Mouse (Mus musculus) layer of hippocampus, adult 9-11 months (tissue): ENCODE measurements around the gene Pde4b.

Experiments used
- DNase-seq: peaks from one replicate; pipeline ENCODE4 v3.0.0; 2022

The Pde4b gene

GRCm38 (mm10) chr4:102408938-102409337 lies 321.6 kb downstream of the Pde4b start:
- DNase-seq: no peak

GRCm38 (mm10) chr4:102413101-102413500 lies 325.8 kb downstream of the Pde4b start:
- DNase-seq: peak; percentile 13

DNA sequence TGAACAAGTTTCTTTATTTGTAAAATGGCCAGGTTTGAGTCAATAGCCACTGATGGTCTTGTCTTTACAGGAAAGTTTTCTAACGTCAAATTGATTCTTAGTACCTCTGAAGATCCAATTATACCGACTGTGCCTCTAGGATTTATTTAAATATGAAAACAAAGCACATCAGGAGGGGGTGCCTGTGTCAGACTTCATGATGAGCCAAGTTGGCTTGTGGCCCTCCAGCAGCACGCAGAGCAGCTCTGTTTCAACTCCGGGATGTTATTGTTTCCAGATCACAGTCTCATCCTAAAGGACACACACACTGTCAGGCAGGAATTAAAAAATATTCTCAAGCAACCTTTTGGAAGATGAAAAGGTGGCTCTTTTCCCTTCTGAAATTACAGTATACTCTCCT lies 326.5 kb downstream of the Pde4b start:
- peak; percentile 67 for DNase-seq

- no peak for DNase-seq
Observed at GRCm38 (mm10) chr4:102414610-102415009, 327.3 kb downstream of the Pde4b start.

- no peak for DNase-seq
Observed at GRCm38 (mm10) chr4:102420794-102421397, 333.6 kb downstream of the Pde4b start.

DNA sequence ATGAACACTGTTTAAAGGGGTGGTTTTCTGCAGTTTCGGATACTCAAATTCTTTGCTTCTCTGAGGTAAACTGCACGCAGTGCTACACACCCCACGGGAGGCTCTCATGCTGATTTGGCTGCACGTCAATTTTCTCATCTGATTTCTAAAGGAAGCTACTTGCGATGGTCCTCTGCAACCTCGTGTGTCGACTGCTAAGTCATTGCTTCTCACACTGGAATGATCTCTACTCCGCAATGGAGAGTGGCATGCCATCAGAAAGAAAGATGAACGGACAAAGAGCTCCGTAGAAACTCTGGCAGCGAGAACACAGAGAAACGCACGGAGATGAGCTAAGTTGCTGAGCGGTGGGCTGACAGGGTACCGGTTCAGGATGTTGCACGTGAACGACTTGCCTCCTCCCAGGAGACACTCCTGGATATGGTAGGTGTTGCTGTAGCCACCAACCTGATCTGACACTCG lies 334.1 kb downstream of the Pde4b start:
- no peak for DNase-seq

DNA sequence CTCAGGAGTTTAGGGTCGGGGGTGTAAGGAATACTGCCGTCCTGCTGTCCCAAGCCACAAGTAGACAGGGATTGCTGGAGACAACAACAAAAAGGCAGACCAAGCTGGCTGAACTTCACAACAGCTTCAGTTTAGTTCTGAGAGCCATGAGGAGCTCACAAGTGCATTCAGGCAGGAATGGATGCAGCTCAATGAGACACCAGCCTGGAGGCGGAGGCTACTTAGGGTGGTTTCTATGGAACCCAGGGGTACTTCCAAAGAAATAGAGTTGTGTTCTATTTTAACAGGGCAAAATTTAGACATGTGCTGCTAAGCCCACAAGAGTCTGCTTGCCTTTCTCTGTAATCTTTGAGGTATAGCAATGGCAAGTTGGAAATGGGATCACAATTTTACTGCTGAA lies 336.8 kb downstream of the Pde4b start:
- DNase-seq: no peak

- DNase-seq: no peak
Observed at GRCm38 (mm10) chr4:102425422-102425821, 338.1 kb downstream of the Pde4b start.

DNA sequence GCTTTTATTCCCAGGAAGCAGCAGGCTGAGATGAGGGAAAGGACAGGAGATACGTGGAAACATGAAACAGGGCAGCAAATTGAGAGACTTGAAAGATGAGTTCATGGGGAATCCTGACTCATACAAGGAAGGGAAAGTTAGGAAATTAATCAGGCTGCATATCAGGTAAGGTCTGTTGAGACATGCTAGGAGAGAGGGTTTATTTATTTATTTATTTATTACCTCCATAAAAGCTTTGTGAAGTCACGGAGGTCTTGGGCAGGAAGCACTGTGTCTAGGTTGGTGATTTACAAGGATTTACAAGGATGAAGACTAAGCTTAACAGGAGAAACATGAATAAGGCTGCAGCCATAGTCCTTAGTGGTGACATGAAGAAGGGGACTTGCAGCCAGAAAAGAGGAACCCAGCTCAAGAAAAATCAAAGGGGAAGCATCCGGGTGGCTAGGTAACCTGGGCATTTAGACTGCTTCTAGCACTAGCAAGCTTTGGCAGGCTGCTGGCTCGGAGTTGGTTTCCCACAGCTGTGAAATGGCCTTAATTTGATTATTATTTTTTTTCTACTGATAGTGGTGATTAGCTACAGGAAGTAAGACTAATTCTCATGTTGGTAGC lies 342.5 kb downstream of the Pde4b start:
- DNase-seq: no peak

DNA sequence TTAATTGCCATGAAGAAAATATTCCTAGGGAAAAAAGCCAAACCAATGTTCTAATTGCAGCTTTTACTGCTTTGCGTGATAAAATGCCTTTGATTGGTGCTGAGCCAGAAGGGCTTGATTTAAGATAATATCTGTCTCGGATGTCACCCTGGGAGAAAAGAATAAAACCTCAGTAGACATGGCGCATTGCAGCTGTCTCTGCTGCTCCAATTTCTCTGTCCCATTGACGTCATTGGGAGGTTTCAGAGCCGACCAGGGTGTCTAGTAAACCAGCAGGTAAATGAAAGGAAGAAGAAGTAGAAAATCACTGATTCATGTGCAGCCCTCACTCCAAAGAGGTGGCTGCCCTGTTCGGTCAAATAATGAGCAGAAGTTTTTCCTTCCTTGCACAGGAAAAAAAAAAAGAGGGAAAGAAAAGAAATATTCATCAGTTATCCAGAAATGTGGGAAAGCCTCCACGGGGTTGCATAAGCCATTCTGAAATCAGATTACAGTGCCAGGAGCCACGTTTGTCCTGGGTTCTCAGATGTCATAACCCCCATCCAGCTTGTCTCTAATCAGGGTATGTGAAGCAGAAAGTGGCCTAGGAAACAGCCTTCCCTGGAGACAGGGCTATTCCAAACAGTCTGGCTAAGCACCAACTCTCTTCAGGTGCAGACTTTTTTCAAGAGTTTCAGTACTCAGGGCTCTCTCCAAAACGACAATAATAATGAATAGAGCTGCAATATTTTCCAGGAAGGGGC lies 344.9 kb downstream of the Pde4b start:
- no peak for DNase-seq

DNA sequence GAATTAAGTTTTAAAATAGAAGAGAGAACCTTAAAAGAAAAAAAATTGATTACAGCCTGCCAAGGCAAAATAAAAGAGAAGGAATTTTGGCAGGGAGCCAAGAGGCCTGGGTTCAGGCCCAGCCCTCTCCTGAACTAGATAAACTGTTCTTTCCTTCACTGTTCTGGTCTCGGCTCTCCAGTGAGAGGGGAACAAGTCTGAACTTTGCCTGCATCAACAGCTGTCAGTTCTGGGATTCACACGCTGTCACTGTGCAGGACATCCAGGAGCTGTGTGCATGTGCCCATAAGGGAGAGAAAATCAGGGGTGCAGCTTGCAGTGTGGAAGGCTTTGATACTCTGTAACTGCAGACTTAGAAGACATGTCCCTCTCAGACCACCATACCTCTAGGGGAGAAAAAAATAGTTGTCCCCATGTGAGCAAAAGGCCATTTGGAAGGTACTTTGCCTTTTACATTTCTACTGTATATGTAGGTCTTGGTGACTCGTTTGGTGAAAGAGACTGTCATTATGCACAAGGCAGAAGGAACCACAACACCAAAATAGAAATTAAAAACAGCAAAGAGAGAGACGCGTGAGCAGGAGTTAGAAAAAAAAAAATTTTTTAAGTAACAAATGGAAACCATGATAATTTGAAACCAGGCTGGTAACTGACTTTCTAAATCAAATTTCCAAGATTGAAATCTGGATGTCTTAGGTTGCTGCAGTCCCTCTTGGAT lies 352.2 kb downstream of the Pde4b start:
- DNase-seq: no peak

- no peak for DNase-seq
Observed at GRCm38 (mm10) chr4:102440119-102440481, 352.8 kb downstream of the Pde4b start.

- peak; percentile 25 for DNase-seq
Observed at GRCm38 (mm10) chr4:102443533-102443932, 356.2 kb downstream of the Pde4b start.

DNA sequence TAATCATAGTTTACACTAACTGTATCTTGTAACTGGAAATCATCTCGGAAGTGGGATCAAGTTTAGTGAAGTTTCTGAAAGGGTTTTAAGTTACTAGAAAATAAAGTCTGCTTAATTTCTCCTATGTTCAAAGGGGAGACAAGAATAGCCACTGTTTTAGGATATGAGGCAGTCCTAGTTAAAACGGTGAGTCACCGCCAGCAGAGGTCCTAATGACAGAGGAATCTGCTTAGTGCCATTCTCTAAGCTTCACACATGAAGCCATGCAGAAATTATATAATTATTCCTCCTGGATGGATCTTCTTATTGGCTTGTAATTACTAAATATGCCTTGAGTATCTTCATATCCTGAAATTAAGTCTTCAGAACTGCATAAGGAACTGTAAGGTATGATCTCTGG lies 357.2 kb downstream of the Pde4b start:
- DNase-seq: no peak

GRCm38 (mm10) chr4:102446160-102446945 lies 359.0 kb downstream of the Pde4b start:
- no peak for DNase-seq

DNA sequence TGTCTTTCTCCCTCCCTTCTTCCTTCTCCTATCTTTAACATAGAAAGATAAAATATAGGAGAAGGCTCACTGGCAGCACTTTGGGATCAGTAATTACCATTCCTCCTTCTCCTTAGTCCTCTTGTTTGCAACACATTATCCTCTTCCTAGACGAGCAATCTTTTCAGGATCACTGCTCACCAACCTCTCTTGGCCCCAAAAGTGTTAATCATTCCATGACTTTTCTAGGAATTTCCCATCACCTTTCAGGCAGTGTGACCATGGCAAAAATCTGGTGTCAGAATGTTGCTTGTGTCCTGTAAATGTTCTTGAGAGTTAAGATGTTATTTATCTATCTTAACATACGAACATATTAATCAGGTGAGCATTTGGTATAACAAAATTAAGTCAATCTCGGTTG lies 369.1 kb downstream of the Pde4b start:
- no peak for DNase-seq

DNA sequence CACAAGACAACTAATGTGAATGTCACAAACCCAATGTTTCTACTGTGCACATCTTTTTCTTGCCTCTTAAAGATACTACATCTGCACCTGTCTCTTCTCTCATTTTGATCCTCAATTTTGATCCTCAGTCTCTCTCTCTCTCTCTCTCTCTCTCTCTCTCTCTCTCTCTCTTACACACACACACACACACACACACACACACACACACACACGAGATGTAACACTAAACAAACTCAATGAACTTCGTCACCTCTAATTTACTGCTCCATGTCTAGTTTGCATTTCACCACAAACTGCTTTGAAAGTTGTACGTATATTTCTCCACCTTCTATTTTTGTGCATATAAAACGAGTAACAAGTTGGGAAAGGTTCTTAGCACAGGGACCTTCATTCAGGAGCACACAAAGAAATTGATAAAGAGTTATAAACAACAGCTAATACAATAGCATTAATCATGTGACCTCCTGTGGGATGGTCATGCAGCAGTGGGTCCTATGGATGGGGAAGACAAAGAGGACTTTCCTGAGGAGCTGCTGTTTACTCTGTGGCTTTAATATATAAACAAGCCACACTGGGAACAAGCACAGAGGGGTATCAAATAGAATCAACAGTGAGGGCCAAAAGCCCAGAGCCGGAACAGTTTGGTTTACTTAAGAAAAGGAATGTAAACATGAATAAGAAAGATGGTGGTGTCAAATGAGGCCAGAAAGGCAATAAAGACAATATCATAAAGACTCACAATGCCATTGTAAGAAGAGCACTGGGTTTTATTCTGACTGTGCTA lies 372.1 kb downstream of the Pde4b start:
- DNase-seq: no peak

GRCm38 (mm10) chr4:102478104-102478503 lies 390.8 kb downstream of the Pde4b start:
- no peak for DNase-seq

- DNase-seq: no peak
Observed at GRCm38 (mm10) chr4:102478860-102479259, 391.5 kb downstream of the Pde4b start.

DNA sequence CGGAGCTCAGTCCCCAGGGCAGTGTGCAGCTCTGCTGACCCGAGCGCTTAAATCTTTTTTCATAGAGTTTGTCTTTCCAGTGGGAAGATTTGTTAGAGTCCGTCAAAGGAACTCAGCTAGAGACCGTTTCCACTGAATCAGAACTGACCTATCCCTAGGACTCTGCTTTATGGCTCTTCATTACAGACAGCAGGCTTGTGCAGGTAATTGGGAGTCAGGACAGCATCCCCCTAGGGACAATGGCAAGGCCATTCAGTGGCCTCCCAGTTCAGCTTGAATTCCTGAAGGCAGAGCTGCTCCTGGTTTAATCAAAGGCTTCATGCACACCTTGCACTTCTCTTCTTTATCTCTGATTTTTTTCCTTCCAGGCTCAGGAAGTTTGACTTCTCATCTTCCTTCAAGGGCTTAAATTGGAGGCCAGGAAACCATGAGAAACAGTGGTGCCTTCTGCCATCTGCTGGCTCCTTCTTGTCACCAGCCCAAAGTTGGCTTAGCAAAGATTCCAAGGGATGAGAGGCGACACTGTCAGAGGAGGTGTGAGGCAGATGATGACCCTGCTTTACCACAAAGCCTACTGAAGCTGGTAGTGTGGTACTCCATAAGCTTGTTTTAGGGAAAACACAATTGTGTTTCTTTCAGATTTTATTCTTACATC lies 393.6 kb downstream of the Pde4b start:
- no peak for DNase-seq

GRCm38 (mm10) chr4:102483354-102484018 lies 396.1 kb downstream of the Pde4b start:
- DNase-seq: peak; percentile 54
